Mouse (Mus musculus) liver, postnatal 0 days (tissue): ENCODE measurements around the gene Armh3.
"Not testable (repeated sequence)": the region's sequence is repeated elsewhere in the genome, so short reads cannot be mapped to it uniquely, and the experiment has no call there.

Source experiments
- CTCF ChIP-seq: sonication (generic); IDR thresholded peaks from 2 replicates; pipeline ENCODE4 v1.5.1; 2016; ENCODE audit warnings: antibody characterized with exemption, low read depth
- EP300 ChIP-seq: IDR thresholded peaks from 2 replicates; pipeline ENCODE4 v1.6.1; 2016; ENCODE audit warnings: antibody characterized with exemption, low read depth, mild to moderate bottlenecking

GRCm38 (mm10) chr19:45805817-45806216 is 192.5 kb downstream of the Armh3 start:
- TF ChIP-seq CTCF, EP300: not testable (repeated sequence)
